Mouse (Mus musculus): Measurements from ENCODE around the gene Gabpb2. TPM values are rescaled to one million over a fixed set of nuclear protein-coding genes. Genes with fewer than 3 reads are reported as not detected.

Gabpb2 gene
- polyA plus RNA-seq, 1 experiment from 2014 or later = 13.5 TPM

DNA sequence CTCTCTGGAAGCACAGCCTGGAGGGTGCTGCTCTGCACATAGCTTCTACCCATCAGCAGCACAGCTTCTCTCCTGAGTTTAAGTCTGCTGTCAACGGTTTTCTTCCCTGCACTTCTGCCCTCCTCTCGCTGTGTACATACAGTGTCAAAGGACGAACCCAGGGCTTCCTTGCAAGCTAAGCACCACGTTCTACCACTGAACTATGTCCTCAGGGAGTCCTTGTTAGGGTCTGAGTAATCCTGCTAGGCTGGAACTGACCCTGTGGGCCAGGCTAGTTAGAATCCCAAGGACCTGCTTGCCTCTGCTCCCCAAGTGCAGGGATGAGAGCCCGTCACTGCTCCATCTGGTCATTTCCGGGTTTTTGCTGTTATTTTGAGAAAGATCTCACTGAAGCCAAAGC lies 30.8 kb downstream of the Gabpb2 start:
- H3K36me3 ChIP-seq (ENCODE audit: inconsistent target) = peaks cover 62% of the 10 kb centered on the region
- WGBS (ENCODE audit: missing documents) = 99% methylated on average over 6 of the region's 6 CpGs

DNA sequence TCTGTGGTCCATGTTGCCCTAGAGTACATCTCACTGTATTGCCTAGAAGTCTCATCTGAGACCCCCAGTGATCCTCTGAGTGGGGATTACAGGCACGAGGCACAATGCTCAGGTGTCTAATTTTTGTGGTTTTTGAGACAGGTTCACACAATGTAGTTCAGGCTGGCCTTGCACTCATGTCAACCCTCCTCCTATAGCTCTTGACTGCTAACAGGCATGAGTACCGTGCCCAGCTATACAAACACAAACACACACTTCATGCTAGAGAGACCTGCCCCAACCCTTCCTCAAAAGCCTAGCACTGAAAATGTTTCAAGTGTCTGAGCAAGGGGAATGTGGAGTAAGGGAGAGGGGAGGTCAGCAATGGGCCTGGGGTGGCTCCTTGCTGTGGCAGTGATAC lies 31.6 kb downstream of the Gabpb2 start:
- no peaks in the 10 kb centered on the region for H3K79me2 ChIP-seq (ENCODE audit: inconsistent target)
- H3K36me3 ChIP-seq (ENCODE audit: inconsistent target) = peaks cover 62% of the 10 kb centered on the region
- H3K4me3 ChIP-seq (ENCODE audit: inconsistent target) = no peak overlapping the region
- H3K27ac ChIP-seq = no peak overlapping the region
- 92% methylated on average over 2 of the region's 2 CpGs for WGBS (ENCODE audit: missing documents)

More for the DNA sequence above, 30.8 kb downstream of the Gabpb2 start:
- H3K27ac ChIP-seq = no peak overlapping the region
- no peaks in the 10 kb centered on the region for H3K79me2 ChIP-seq (ENCODE audit: inconsistent target)
- no peak overlapping the region for H3K4me3 ChIP-seq (ENCODE audit: inconsistent target)

DNA sequence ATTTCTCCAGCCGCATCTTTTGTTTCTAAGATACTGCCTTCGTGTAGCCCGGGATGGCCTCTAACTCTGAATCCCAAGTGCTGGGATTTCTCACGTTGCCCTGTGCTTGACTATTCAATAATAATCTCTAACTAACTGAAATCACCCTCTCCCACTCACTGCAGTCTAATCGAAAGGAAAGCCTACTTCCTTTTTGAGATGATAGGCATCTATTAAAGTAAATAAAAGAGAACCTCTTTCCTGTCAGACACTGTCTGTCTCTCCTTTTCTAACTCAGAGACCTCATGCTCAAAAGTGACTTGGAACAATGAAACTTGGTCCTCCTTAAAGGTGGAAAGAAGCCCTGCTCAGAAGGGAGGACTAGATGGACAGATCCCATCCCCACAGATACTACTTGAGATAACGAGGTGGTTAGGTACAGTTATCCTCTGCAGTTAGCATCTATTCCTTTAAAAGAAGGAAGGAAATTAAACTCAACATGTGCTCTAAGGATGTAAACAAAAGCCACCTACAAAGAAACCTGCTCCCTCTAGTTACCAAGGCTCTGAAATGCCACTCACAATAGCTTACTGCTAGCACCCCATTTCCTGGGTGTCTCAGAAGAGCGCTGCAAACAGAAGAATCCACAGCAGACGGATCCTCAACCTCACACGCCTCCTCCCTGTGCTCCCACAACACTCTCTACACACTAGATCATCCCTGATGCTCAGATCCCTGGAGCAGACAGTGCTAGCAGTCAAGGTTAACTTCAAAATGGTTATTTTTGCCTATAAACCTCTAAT lies 32.7 kb downstream of the Gabpb2 start:
- WGBS (ENCODE audit: missing documents) = 67% methylated on average over 9 of the region's 9 CpGs
- H3K4me3 ChIP-seq (ENCODE audit: inconsistent target) = no peak overlapping the region
- peaks cover 57% of the 10 kb centered on the region for H3K36me3 ChIP-seq (ENCODE audit: inconsistent target)
- no peak overlapping the region for H3K27ac ChIP-seq
- no peaks in the 10 kb centered on the region for H3K79me2 ChIP-seq (ENCODE audit: inconsistent target)

DNA sequence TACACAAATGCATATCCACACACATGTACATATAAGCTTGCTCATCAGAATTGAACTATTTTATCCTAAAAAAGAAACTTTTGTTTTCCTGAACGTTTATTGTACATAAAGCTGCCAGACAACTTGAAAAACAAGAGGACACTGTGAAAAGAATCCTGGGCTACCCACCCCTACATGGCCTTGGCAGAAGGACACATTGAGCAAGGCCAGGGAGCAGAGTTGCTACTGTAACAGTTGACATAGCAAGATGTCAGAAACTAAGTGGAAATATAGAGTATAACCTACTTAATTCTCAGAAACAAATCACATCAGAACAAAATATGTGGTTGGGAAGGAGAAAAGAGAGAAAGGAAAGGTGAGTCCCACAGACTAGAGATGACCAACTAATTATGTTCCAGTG lies 35.9 kb downstream of the Gabpb2 start:
- Histone ChIP-seq H3K27ac (no peak overlapping the region), H3K36me3 (ENCODE audit: inconsistent target) (peaks cover 26% of the 10 kb centered on the region), H3K79me2 (ENCODE audit: inconsistent target) (no peaks in the 10 kb centered on the region), H3K4me3 (ENCODE audit: inconsistent target) (no peak overlapping the region)
- WGBS (ENCODE audit: missing documents) = 100% methylated on average over 1 of the region's 1 CpGs

DNA sequence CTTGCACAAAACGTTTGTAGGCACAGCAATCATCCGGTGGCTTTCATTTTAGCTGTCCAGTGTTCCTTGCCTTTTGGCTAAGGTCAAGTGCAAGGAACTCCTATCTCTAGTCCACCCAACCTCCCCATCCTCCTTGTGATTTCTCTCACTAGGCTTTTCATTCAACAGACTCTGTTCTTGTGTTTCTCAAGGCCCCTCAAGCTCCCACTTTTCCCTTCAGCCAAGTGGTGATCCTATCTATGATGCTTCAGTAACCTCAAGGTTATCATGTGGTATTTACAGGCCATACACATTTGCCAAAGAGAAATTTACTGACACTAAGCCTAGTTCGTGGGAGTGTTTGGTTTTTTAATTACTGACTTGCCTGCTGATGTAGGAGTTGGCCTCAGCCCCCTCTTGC lies 37.8 kb downstream of the Gabpb2 start:
- Histone ChIP-seq H3K4me3 (ENCODE audit: inconsistent target) (no peak overlapping the region), H3K36me3 (ENCODE audit: inconsistent target) (peaks cover 9% of the 10 kb centered on the region), H3K79me2 (ENCODE audit: inconsistent target) (no peaks in the 10 kb centered on the region), H3K27ac (no peak overlapping the region)
- WGBS (ENCODE audit: missing documents) = 78% methylated on average over 3 of the region's 3 CpGs

DNA sequence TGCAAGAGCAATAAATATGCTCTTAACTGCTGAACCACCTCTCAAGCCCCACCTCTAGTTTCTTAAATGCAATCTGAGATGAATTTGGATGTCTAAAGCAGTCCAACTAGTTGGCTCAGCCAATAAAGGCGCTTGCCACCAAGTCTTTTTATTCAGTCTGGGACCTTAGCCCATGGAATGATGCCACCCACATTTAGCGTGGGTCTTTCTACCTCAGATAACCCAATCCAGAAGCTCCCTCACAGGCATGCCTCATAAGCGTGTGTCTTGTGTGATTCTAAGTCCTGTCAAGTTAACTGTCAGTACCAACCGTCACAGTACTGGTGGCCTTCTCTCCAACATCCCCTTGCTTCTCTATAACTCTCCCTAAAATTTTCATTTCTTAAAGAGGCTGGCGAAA lies 38.8 kb downstream of the Gabpb2 start:
- H3K79me2 ChIP-seq (ENCODE audit: inconsistent target) = no peaks in the 10 kb centered on the region
- H3K36me3 ChIP-seq (ENCODE audit: inconsistent target) = peaks cover 1% of the 10 kb centered on the region; the same call in 1 of the 2 replicates
- H3K4me3 ChIP-seq (ENCODE audit: inconsistent target) = no peak overlapping the region
- H3K27ac ChIP-seq = no peak overlapping the region
- 94% methylated on average over 5 of the region's 5 CpGs for WGBS (ENCODE audit: missing documents)

DNA sequence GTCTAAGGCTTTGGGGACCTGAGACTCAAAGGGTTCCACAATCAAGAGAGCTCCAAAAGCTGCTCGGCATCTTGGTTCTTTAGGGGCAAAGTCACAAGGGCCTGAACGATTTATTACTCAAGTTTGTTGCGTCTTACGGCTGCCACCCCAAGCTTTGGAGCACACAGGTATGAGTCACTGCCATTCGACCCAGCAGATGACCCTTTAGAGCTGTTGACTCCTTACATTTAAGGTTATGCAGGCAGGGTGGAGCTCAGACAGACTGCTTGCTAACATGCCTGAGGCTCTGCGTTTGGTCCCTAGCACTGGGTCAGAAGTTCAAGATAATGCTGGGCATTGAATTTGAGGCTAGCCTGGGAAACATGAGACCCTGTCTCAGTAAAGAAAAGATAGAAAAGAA lies 40.1 kb downstream of the Gabpb2 start:
- WGBS (ENCODE audit: missing documents) = 84% methylated on average over 6 of the region's 6 CpGs
- Histone ChIP-seq H3K36me3 (ENCODE audit: inconsistent target) (no peaks in the 10 kb centered on the region), H3K27ac (no peak overlapping the region), H3K4me3 (ENCODE audit: inconsistent target) (no peak overlapping the region), H3K79me2 (ENCODE audit: inconsistent target) (no peaks in the 10 kb centered on the region)

DNA sequence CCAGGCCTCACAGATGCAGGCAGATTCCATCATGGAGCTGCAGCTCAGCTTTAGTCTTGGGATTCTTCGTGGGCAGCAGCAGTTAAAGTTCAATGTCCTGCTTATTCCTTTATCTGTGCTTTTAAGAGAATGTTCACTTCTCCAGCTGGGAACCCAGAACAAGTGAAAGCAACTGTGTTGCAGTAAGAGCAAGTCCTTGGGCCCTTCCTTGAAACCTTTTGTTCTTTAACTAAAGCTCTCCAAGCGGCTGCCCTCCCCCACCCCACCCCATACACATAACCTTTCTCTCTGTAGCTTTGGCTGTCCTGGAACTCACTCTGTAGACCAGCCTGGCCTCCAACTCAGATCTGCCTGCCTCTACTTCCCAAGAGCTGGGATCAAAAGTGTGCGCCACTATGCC lies 41.2 kb downstream of the Gabpb2 start:
- Histone ChIP-seq H3K36me3 (ENCODE audit: inconsistent target) (no peaks in the 10 kb centered on the region), H3K4me3 (ENCODE audit: inconsistent target) (no peak overlapping the region), H3K27ac (no peak overlapping the region), H3K79me2 (ENCODE audit: inconsistent target) (no peaks in the 10 kb centered on the region)
- 90% methylated on average over 3 of the region's 3 CpGs for WGBS (ENCODE audit: missing documents)

DNA sequence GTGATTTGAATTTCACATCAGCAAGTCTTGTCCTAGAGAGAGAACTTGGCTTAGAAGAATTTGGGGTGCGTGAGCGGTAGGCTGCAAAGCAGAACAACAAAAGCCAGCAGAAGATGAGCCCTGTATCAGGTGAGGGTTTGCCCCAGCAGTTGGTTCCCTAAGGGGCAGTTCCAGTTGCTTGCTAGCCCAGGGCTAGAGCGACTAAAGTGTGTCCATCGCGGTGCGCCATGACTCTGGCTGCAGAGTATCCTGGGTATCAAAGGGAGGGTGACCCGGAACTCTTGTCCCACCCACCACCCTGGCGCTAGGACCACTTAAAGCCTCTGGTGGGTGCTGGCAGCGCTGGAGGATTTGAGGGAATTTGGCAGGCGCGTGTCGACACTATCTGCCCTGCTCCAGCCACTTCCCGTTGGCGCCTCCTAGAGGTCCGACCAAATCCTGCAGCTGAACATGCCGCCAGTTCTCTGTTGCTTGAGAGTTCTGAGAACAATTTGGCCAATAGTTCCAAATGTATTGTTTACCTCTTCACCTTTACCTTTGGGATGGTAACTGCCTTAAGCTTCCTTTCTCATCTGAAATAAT lies 43.6 kb downstream of the Gabpb2 start:
- WGBS (ENCODE audit: missing documents) = 1% methylated on average over 16 of the region's 16 CpGs
- Histone ChIP-seq H3K27ac (no peak overlapping the region), H3K4me3 (ENCODE audit: inconsistent target) (no peak overlapping the region)

DNA sequence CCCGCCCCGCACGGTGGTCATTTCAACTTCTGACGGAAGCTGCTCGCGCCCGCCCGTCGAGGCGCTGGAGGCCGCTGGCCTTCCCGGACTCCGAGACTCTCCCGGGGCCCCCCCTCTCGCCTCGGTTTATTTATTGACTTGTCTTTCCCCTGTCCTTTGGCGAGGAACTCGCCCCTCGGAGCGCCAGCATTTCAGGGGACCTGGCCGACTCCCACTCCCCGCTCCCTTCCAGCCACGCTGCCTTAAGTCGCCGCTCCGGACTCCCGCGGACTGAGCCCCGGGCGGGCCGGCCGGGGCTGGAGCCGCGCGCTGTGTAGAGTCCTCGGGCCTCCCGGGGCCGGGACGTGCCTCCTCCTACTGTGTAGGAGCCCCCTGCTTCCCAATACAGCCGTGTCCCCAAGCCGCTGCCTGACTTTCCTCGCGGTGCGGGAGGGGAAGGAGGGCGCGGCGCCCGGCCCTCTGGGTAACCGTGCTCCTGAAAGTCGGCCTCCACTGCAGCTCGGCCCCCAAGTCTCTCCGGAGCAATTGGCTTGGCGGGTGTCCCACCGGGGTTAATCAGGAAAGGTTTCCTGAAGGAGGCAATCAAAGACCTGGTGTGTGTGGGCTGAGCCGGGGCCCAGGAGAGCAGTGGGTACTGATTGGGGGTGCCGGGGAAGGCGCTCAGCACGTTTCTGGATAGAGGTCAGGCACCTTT lies 44.3 kb downstream of the Gabpb2 start:
- Histone ChIP-seq H3K27ac (no peak overlapping the region), H3K79me2 (ENCODE audit: inconsistent target) (no peaks in the 10 kb centered on the region), H3K36me3 (ENCODE audit: inconsistent target) (no peaks in the 10 kb centered on the region), H3K4me3 (ENCODE audit: inconsistent target) (no peak overlapping the region)
- 11% methylated on average over 57 of the region's 58 CpGs for WGBS (ENCODE audit: missing documents)

More for the DNA sequence above, 43.6 kb downstream of the Gabpb2 start:
- H3K79me2 ChIP-seq (ENCODE audit: inconsistent target) = no peaks in the 10 kb centered on the region
- H3K36me3 ChIP-seq (ENCODE audit: inconsistent target) = no peaks in the 10 kb centered on the region

DNA sequence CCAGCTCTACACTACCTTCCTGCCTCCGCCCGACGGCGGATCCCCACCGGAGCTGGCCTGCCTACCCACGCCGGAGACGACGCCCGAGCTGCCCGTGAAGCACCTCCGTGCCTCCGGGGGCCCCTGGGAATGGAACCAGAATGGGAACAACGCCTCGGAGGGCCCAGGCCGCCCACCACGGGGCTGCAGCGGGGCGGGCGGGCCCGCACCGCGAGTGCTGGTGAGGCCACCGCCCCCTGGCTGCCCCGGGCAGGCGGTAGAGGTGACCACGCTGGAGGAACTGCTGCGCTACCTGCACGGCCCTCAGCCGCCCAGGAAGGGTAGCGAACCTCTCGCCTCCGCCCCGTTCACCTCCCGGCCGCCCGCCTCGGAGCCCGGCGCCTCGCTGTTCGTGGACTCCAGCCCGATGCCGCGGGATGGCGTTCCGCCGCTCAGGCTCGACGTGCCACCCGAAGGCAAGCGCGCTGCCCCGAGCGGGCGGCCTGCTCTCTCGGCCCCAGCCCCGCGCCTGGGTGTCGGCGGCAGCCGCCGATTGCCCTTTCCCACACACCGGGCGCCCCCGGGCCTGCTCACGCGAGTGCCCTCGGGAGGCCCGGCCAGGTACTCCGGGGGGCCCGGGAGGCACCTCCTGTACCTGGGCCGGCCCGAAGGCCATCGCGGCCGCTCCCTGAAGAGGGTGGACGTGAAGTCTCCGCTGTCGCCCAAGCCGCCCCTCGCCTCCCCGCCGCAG lies 45.0 kb downstream of the Gabpb2 start:
- Histone ChIP-seq H3K79me2 (ENCODE audit: inconsistent target) (no peaks in the 10 kb centered on the region), H3K4me3 (ENCODE audit: inconsistent target) (no peak overlapping the region), H3K27ac (no peak overlapping the region), H3K36me3 (ENCODE audit: inconsistent target) (no peaks in the 10 kb centered on the region)
- 53% methylated on average over 60 of the region's 84 CpGs for WGBS (ENCODE audit: missing documents)

DNA sequence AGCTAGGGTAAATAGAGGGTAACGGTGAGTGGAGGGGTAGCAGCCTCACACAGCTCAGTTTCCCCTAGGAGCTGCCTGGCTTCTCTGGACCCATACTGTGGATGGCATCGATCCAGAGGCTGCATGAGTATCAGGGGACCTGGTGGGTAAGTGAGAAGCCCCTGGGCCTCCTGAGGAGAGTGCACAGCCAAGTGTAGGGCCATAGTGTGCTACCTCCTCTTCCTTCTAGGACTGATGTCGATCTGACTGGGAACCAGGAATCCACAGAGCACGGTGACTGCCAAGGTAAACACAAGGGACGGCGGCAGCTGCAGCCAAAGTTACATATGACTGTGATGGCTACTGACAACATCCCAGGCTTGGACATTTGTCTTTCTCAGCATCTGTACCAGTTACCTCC lies 46.6 kb downstream of the Gabpb2 start:
- Histone ChIP-seq H3K36me3 (ENCODE audit: inconsistent target) (no peaks in the 10 kb centered on the region), H3K27ac (no peak overlapping the region), H3K4me3 (ENCODE audit: inconsistent target) (no peak overlapping the region), H3K79me2 (ENCODE audit: inconsistent target) (no peaks in the 10 kb centered on the region)
- 96% methylated on average over 6 of the region's 6 CpGs for WGBS (ENCODE audit: missing documents)

DNA sequence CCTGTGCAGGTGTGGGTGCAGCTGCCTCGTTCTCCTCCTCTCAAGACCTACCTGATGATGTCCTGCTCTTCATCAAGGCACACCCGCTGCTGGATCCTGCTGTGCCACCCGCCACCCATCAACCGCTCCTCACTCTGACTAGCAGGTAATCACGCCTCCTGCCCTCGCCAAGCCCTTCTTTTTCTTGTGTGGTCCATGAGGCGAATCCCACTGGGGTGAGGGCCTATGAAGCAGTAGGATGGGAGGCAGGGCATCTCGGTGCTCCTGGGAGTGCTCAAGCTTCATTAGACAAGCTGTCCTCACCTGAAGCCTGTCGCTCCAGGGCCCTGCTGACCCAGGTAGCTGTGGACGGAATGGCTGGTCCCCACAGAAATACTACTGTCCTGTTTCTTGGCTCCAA lies 47.7 kb downstream of the Gabpb2 start:
- H3K36me3 ChIP-seq (ENCODE audit: inconsistent target) = no peaks in the 10 kb centered on the region
- 97% methylated on average over 9 of the region's 10 CpGs for WGBS (ENCODE audit: missing documents)
- H3K27ac ChIP-seq = no peak overlapping the region
- H3K79me2 ChIP-seq (ENCODE audit: inconsistent target) = no peaks in the 10 kb centered on the region
- no peak overlapping the region for H3K4me3 ChIP-seq (ENCODE audit: inconsistent target)

DNA sequence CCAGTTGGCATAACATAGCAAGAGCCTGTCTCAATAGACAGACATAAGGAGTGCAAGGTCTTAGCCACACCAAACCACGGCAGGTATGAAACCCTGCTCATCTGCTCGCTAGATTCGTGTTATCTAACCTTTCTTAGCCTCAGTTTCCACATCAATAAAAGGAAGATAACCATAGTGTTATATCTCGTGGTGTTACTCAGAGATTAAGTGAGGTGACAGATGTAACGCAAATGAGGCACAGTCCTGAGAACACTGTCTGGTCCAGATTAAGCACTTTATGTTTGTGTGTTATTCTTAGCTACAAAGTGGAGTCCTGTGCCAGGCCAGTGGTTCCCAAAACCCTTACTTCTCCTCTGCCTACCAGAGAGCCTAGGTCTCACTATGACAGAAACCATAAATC lies 52.9 kb downstream of the Gabpb2 start:
- Histone ChIP-seq H3K4me3 (ENCODE audit: inconsistent target) (no peak overlapping the region), H3K27ac (no peak overlapping the region), H3K79me2 (ENCODE audit: inconsistent target) (no peaks in the 10 kb centered on the region), H3K36me3 (ENCODE audit: inconsistent target) (no peaks in the 10 kb centered on the region)
- 82% methylated on average over 5 of the region's 5 CpGs for WGBS (ENCODE audit: missing documents)

DNA sequence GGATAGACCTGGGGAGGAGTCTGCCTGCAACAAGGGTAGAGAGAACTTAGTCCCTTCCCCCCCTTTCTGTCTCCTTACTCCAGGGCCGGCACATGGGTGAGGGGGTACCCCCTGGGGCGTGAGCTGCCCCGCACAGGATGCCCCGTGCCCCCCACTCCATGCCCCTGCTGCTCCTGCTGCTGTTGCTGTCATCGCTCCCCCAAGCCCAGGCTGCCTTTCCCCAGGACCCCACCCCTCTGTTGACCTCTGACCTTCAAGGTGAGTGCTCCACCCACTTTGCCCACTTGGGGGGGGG lies 53.5 kb downstream of the Gabpb2 start:
- Histone ChIP-seq H3K27ac (no peak overlapping the region), H3K36me3 (ENCODE audit: inconsistent target) (no peaks in the 10 kb centered on the region), H3K4me3 (ENCODE audit: inconsistent target) (no peak overlapping the region), H3K79me2 (ENCODE audit: inconsistent target) (no peaks in the 10 kb centered on the region)
- WGBS (ENCODE audit: missing documents) = 85% methylated on average over 5 of the region's 5 CpGs

Data from macrophage (primary cell).